ENCODE assay signal across 12 mouse cellular contexts in genomic region chr7:127473705-127474104, GRCm38 (mm10). TPM values are rescaled to one million over a fixed set of nuclear protein-coding genes. Genes with fewer than 3 reads are reported as not detected.
DNase-seq lines count a peak whose midpoint lies in the region; TF ChIP-seq lines count a peak whose summit lies in the region.
"Had no signal": no experiment of that assay in that cellular context is flagged by ENCODE, and none has a peak within 500 bp of the region (broad histone marks: within the 10 kb centered on the region; RNA-seq: fewer than 3 reads in every experiment).

No protein-coding gene starts in this region.

- no peak for TF ChIP-seq CTCF in testis, adult 2 months (IDR thresholded peaks at IDR 0.05; ENCODE audit: control insufficient read depth, insufficient read depth, insufficient replicate concordance, low read depth, low read length)

- peak overlapping the region; percentile 62 for H3K4me3 ChIP-seq in testis, adult 2 months (ENCODE audit: control insufficient read depth, low read depth, low read length)
- H3K4me3 ChIP-seq: forebrain, embryonic 13.5 days; heart, embryonic 10.5 days had no signal

- no peak overlapping the region; the same call in 1 of the 2 replicates for H3K27ac ChIP-seq in testis, adult 2 months (ENCODE audit: control insufficient read depth, insufficient read depth, low read depth, low read length)
- H3K27ac ChIP-seq: forebrain, embryonic 13.5 days; heart, embryonic 10.5 days had no signal

- H3K4me1 ChIP-seq in testis, adult 2 months (ENCODE audit: control insufficient read depth, insufficient read depth, low read length), result peaks cover 6% of the 10 kb centered on the region

- DNase-seq in cerebellum, adult 11-12 months, result peak; percentile 50
- no peak for DNase-seq in cerebellum, adult 18-20 months
- DNase-seq in kidney, postnatal 4 days, result peak; percentile 22 to 46
- no peak for DNase-seq in kidney, postnatal 14 days
- DNase-seq in testis, postnatal 14 days (ENCODE audit: low spot score), result no peak
- peak; percentile 68 for DNase-seq in thymus, postnatal 4 days
- DNase-seq in heart, adult 9 months (ENCODE audit: low spot score in 2 of 2), result no peak
- DNase-seq: cerebellum, adult 2 months; lung, postnatal 14 days had no signal

- no peak; the same call in 1 of the 2 replicates for TF ChIP-seq POLR2A in testis, adult 2 months (IDR thresholded peaks at IDR 0.05; ENCODE audit: control insufficient read depth, low read depth, low read length)

- no peaks in the 10 kb centered on the region for H3K27me3 ChIP-seq in testis, adult 2 months (ENCODE audit: control insufficient read depth, insufficient read depth, low read length)
- H3K27me3 ChIP-seq: forebrain, embryonic 13.5 days had no signal

- peaks cover 3% of the 10 kb centered on the region for H3K36me3 ChIP-seq in testis, adult 2 months (ENCODE audit: control insufficient read depth, insufficient read depth, low read length)

RNA-seq across cellular contexts. Expression of gene Fbrs, which starts 5.3 kb away (rescaled TPM):
- 42.8 and 44.8 TPM in 2 replicates for polyA plus RNA-seq in testis, adult 2 months (2012; rRNA removed)

RNA-seq across cellular contexts. Expression of gene Prr14, which starts 14.3 kb away (rescaled TPM):
- 55.4 and 58.4 TPM in 2 replicates for polyA plus RNA-seq in testis, adult 2 months (2012; rRNA removed)

RNA-seq across cellular contexts. Expression of gene Zfp689, which starts 24.7 kb away (rescaled TPM):
- 11.2 and 12.7 TPM in 2 replicates for polyA plus RNA-seq in testis, adult 2 months (2012; rRNA removed)

RNA-seq across cellular contexts. Expression of gene Srcap, which starts 38.1 kb away (rescaled TPM):
- polyA plus RNA-seq in testis, adult 2 months (2012; rRNA removed), result 13.7 and 20.0 TPM in 2 replicates

RNA-seq across cellular contexts. Expression of gene Gm42715, which starts 45.7 kb away (rescaled TPM):
- polyA plus RNA-seq in testis, adult 2 months (2012; rRNA removed), result 6.1 and 6.6 TPM in 2 replicates

Comparison
In these comparisons a context has a peak if more than half of its experiments do, and no peak if none do; other contexts are left out.
1. DNase-seq: peak in cerebellum, adult 11-12 months (single experiment), kidney, postnatal 4 days (2 of 2) and thymus, postnatal 4 days (single experiment); none in cerebellum, adult 18-20 months (0 of 2), kidney, postnatal 14 days (single experiment), testis, postnatal 14 days (single experiment) and heart, adult 9 months (0 of 2).